Comparison of ENCODE assay signal across 10 mouse cellular contexts in the genomic region with DNA sequence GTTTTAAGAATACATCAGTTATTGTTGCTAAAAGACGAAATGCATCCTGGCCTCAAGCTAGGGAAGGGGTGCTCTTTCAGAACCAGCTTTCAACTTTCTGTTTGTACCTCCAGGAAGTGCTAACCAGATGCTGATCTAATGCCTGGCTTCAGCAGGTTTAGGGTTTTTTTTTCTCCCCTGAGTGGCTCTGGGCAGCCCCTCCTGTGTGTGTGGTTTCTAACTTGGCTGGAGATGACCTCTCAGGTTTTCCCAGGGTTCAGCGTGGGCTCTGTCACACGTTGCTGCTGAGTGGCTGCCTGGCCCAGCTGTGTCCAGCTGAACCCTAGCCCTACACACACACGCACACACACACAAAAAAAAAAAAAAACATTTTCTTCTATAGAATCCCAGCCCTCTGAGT. TPM values are rescaled to one million over a fixed set of nuclear protein-coding genes. Genes with fewer than 3 reads are reported as not detected.
DNase-seq lines count a peak whose midpoint lies in the region; ATAC-seq and TF ChIP-seq lines count a peak whose summit lies in the region.
"Had no signal": no experiment of that assay in that cellular context is flagged by ENCODE, and none has a peak within 500 bp of the region (broad histone marks: within the 10 kb centered on the region; RNA-seq: fewer than 3 reads in every experiment).

No protein-coding gene starts in this region.

- WGBS in kidney, postnatal 0 days: 34% methylated on average over 4 of the region's 4 CpGs
- WGBS in embryonic facial prominence, embryonic 10.5 days: 56% methylated on average over 4 of the region's 4 CpGs

- no peaks in the 10 kb centered on the region for H3K27me3 ChIP-seq in kidney, postnatal 0 days (ENCODE audit: insufficient read depth, low read length)
- H3K27me3 ChIP-seq in G1E (ENCODE audit: insufficient read depth, low read length): no peaks in the 10 kb centered on the region
- no peaks in the 10 kb centered on the region for H3K27me3 ChIP-seq in embryonic facial prominence, embryonic 10.5 days (replicated peaks; ENCODE audit: low read depth, poor library complexity, severe bottlenecking)

- no peaks in the 10 kb centered on the region for H3K36me3 ChIP-seq in kidney, postnatal 0 days (ENCODE audit: insufficient read depth, low read length)
- peaks cover 42% of the 10 kb centered on the region for H3K36me3 ChIP-seq in G1E (replicated peaks)
- H3K36me3 ChIP-seq in embryonic facial prominence, embryonic 10.5 days (replicated peaks): no peaks in the 10 kb centered on the region; the same call in 1 of the 2 replicates

- no peak overlapping the region for H3K4me3 ChIP-seq in kidney, postnatal 0 days (replicated peaks; ENCODE audit: low read depth, low read length)
- H3K4me3 ChIP-seq in G1E (ENCODE audit: low read depth, low read length): peak overlapping the region; percentile 9; the same call in 1 of the 2 replicates
- no peak overlapping the region for H3K4me3 ChIP-seq in embryonic facial prominence, embryonic 10.5 days

- H3K4me1 ChIP-seq in kidney, postnatal 0 days (replicated peaks; ENCODE audit: insufficient read depth, low read length): peaks cover 16% of the 10 kb centered on the region
- peaks cover 56% of the 10 kb centered on the region for H3K4me1 ChIP-seq in G1E (ENCODE audit: insufficient read depth, low read depth, low read length)
- H3K4me1 ChIP-seq in embryonic facial prominence, embryonic 10.5 days: peaks cover 48% of the 10 kb centered on the region

- H3K9ac ChIP-seq in kidney, postnatal 0 days (ENCODE audit: low read depth, low read length): no peak overlapping the region
- H3K9ac ChIP-seq: forebrain, postnatal 0 days had no signal

- H3K27ac ChIP-seq in kidney, postnatal 0 days: peak overlapping the region; percentile 37
- no peak overlapping the region for H3K27ac ChIP-seq in embryonic facial prominence, embryonic 10.5 days (replicated peaks)

- DNase-seq in kidney, postnatal 0 days (ENCODE audit: low spot score): no peak
- no peak for DNase-seq in kidney, adult 18-20 months
- no peak for DNase-seq in G1E (ENCODE audit: low spot score)
- peak; percentile 40 for DNase-seq in fibroblast of lung, adult 2 months (ENCODE audit: low read depth)
- no peak for DNase-seq in ovary, adult 18-20 months (ENCODE audit: low spot score)
- no peak for DNase-seq in embryonic facial prominence, embryonic 10.5 days (ENCODE audit: low spot score)
- DNase-seq: forebrain, postnatal 0 days; layer of hippocampus, adult 9-11 months had no signal

- TF ChIP-seq CTCF in kidney, postnatal 0 days (IDR thresholded peaks at IDR 0.05; ENCODE audit: low read depth): no peak
- TF ChIP-seq CTCF in G1E (IDR thresholded peaks at IDR 0.05; ENCODE audit: low read depth, low read length): no peak

- 0 out of 2 replicates have a peak overlapping the region, but pooled peaks have one; percentile 3 for H3K4me2 ChIP-seq in kidney, postnatal 0 days (ENCODE audit: low read length)

- no peak for ATAC-seq in kidney, postnatal 0 days (replicated peaks; ENCODE audit: low FRiP score, low read depth)
- peak; percentile 3; the same call in 1 of the 2 replicates for ATAC-seq in G1E (ENCODE audit: extremely low read depth, insufficient number of reproducible peaks, low FRiP score, poor library complexity, severe bottlenecking)
- ATAC-seq in megakaryocyte progenitor cell, adult 5-6 weeks (replicated peaks; ENCODE audit: poor library complexity): 0 out of 2 replicates have a peak, but pooled peaks have one; percentile 10
- ATAC-seq: forebrain, postnatal 0 days; lung, postnatal 0 days had no signal

- H3K9me3 ChIP-seq in kidney, postnatal 0 days (replicated peaks; ENCODE audit: low read length): no peaks in the 10 kb centered on the region
- H3K9me3 ChIP-seq in G1E (replicated peaks): no peaks in the 10 kb centered on the region
- no peaks in the 10 kb centered on the region for H3K9me3 ChIP-seq in embryonic facial prominence, embryonic 10.5 days

RNA-seq across cellular contexts. Expression of a gene that starts 45.4 kb away (rescaled TPM):
- 8.4 TPM in 2 replicates for polyA plus RNA-seq in kidney, postnatal 0 days (2015; fragmentation: Nextera tagmentation; extraction: Ambion mirVana)
- total RNA-seq in G1E (2014; fragmentation: Nextera tagmentation) (21.7 and 21.9 TPM in 2 replicates), G1E (2017) (19.9 and 20.3 TPM in 2 replicates)
- polyA plus RNA-seq in G1E (2012): 32.7 and 37.8 TPM in 2 replicates
- total RNA-seq in megakaryocyte progenitor cell, adult 5-6 weeks (2015): 1.2 and 2.1 TPM in 2 replicates
- total RNA-seq in megakaryocyte progenitor cell, adult 5-6 weeks (2017): 0.79 and 1.3 TPM in 2 replicates
- polyA plus RNA-seq in embryonic facial prominence, embryonic 10.5 days (2016; fragmentation: Nextera tagmentation; extraction: Ambion mirVana): 2.2 and 2.7 TPM in 2 replicates
